Mouse (Mus musculus) kidney, adult 2 months (tissue): ENCODE measurements around the gene Gm20696.

ENCODE experiments used
- CTCF ChIP-seq: fragments of 200-500 bp; conservative IDR thresholded peaks from 2 replicates; pipeline ENCODE4 v1.5.1; 2011; ENCODE audit warnings: low read depth, mild to moderate bottlenecking, control low read depth, low read length, moderate library complexity, mixed read lengths; ENCODE audit not compliant: insufficient read depth, insufficient read length
- POLR2A ChIP-seq: fragments of 200-500 bp; IDR thresholded peaks from one replicate; pipeline ENCODE4 v1.6.1; 2011; ENCODE audit warnings: low read depth, low read length, control low read depth

- TF ChIP-seq POLR2A (no peak), CTCF (no peak)
These were observed 371.1 kb downstream of the Gm20696 start for GRCm38 (mm10) chr6:99295495-99295894.
